Mouse (Mus musculus): ENCODE results near the gene Gm13691.

DNA sequence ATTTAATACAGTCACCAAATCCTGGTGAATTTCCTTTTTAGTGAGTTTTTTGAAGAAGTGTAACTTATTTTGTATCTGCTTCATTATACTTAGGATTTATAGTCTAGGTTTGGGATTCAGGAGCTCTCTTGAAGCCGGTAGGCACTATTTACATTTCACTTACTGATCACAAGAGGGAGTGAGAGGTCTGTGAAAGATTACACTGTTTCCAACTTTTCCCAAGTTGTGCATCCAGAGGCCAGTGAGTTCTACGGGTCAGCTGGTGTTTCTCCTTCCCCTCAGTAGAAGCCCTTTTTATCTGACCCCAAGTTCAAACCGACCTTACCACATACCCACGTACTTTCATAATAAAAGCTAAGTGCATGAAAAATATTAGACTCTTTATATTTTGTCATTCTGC lies 47.0 kb downstream of the Gm13691 start:
- TF ChIP-seq EP300 (IDR thresholded peaks at IDR 0.05; ENCODE audit: low read depth): no peak
- peak; percentile 49 for TF ChIP-seq CTCF (IDR thresholded peaks at IDR 0.05; ENCODE audit: low read depth)

Measured in liver, embryonic 14.5 days (tissue).